Mouse (Mus musculus): Measurements from ENCODE around the gene Tmem100. TPM values are rescaled to one million over a fixed set of nuclear protein-coding genes. Genes with fewer than 3 reads are reported as not detected.
A peak's percentile ranks its signal among the peaks of the same experiment; 100 is the strongest.

The Tmem100 gene
- 5.3 and 5.7 TPM in 2 replicates for polyA plus RNA-seq (2015; fragmentation: Nextera tagmentation; extraction: Ambion mirVana)

DNA sequence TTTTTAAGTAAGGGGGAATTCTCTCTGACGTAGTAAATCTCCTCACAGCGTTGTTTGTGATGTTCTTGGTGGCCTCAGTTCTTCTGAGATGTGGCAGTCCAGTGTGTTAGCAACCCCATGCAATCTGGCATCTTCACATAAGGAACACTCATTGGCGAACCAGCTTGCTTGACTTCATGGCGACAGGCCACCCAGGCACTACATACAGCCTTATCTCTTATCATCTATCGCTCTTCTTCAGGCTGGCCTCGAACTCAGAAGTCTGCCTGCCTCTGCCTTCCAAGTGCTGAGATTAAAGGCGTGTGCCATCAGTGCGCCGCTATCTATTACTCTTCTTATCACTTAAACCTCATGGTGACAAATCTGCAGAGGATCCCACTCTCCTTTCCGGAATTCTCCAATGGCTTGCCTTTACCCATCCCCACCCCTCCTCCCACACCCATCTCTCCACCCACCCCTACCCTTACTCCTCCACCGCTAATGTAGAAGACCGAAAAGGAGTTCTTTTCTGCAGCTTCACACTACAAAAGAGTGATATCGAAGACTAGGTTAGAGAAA, at the start of gene Tmem100:
Gene Tmem100, plus strand, starts transcription at position 508 of the 558 bp plus-strand sequence.
- no peak for ATAC-seq (replicated peaks)
- Histone ChIP-seq H3K9ac (replicated peaks) (no peak within 1 kb of the TSS), H3K9me3 (no peaks in the 10 kb centered on the region), H3K4me2 (replicated peaks) (peak within 1 kb of the TSS; percentile 50), H3K27me3 (no peaks in the 10 kb centered on the region), H3K36me3 (no peaks in the 10 kb centered on the region), H3K4me3 (peak within 1 kb of the TSS; percentile 35), H3K27ac (replicated peaks) (no peak within 1 kb of the TSS), H3K4me1 (peaks cover 14% of the 10 kb centered on the region)
- WGBS, result 58% methylated on average over 13 of the region's 13 CpGs

DNA sequence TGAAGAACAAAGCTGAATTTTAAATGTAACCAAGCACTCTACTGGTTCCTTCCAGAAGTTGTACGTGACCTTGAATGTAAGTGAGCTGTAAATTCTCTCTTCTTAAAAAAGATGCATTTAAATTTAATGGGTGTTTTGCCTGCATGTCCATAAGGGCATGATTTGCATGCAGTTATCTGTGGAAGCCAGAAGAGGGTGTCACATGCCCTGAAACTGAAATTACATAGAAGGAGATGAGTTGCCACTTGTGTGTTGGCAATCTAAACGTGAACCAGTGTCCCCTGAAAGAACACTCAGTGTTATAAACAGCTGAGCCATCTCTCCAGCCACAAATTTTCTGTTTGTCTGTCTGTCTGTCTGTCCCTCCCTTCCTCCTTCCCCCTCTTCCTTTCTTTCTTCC, 47.2 kb upstream of the Tmem100 start:
- H3K36me3 ChIP-seq, result no peaks in the 10 kb centered on the region
- ATAC-seq (replicated peaks), result no peak
- peaks cover 10% of the 10 kb centered on the region; the same call in 1 of the 2 replicates for H3K4me1 ChIP-seq
- H3K9ac ChIP-seq (replicated peaks), result no peak overlapping the region
- WGBS, result 72% methylated on average over 2 of the region's 2 CpGs
- no peak overlapping the region for H3K27ac ChIP-seq (replicated peaks)
- no peaks in the 10 kb centered on the region for H3K9me3 ChIP-seq
- H3K4me3 ChIP-seq, result no peak overlapping the region
- no peak overlapping the region for H3K4me2 ChIP-seq (replicated peaks)
- H3K27me3 ChIP-seq, result no peaks in the 10 kb centered on the region

GRCm38 (mm10) chr11:89984436-89984835, 45.7 kb upstream of the Tmem100 start:
- Histone ChIP-seq H3K9ac (replicated peaks) (no peak overlapping the region), H3K9me3 (no peaks in the 10 kb centered on the region), H3K27ac (replicated peaks) (no peak overlapping the region), H3K4me2 (replicated peaks) (no peak overlapping the region), H3K27me3 (no peaks in the 10 kb centered on the region), H3K4me1 (no peaks in the 10 kb centered on the region), H3K4me3 (no peak overlapping the region), H3K36me3 (no peaks in the 10 kb centered on the region)
- ATAC-seq (replicated peaks), result no peak
- 94% methylated on average over 5 of the region's 5 CpGs for WGBS

DNA sequence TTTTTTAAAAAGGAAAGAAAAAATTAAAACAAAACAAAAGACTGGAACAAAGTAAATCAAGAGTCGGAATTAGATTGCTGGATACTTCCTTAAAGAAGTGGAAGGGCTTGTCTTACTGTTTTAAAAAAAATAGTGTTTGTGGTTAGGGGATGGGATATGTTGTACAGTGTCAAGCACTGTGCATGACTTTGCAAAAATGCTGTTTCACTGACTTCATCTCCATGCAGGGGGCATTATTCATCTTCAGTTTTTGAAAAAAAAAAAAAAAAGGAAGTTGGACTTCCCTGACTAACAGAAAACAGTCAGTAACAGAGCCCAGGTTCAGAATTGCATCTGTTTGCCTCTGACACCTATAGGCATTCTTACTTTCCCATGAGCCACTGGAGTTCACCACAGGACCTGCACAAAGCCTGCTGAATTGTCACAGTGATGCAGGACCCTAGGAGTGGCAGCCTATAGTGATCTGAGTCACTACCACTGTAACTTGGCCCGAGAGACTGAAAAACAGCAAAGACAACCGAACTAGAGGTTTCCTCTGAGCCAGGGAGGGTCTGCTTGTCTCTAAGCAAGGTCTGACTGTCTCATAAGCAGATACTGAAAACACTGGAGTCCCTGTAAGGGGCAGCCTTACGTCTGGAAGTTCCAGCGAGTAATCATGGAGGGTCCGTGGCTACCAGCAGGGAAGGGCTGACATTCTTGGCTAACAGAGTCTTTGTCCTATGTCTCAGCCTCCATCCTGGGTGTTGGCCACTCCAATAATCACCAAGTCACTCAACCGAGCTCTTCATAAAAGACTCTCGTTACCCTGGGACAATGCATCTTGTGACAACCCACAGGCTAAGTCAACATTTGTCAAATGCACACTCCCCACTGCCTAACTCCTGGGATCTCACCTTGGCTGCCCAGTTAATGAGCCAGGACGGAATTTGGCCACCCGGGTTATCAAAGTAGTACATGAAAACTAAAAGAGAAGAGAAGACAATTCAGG, 44.7 kb upstream of the Tmem100 start:
- no peaks in the 10 kb centered on the region for H3K27me3 ChIP-seq
- H3K4me1 ChIP-seq, result no peaks in the 10 kb centered on the region
- no peaks in the 10 kb centered on the region for H3K36me3 ChIP-seq
- no peak overlapping the region for H3K4me3 ChIP-seq
- H3K9me3 ChIP-seq, result no peaks in the 10 kb centered on the region
- WGBS, result 30% methylated on average over 10 of the region's 10 CpGs
- H3K9ac ChIP-seq (replicated peaks), result no peak overlapping the region
- no peak overlapping the region for H3K27ac ChIP-seq (replicated peaks)
- ATAC-seq (replicated peaks), result no peak
- no peak overlapping the region for H3K4me2 ChIP-seq (replicated peaks)

GRCm38 (mm10) chr11:89986516-89986915, 43.6 kb upstream of the Tmem100 start:
- Histone ChIP-seq H3K36me3 (no peaks in the 10 kb centered on the region), H3K27ac (replicated peaks) (no peak overlapping the region), H3K4me2 (replicated peaks) (no peak overlapping the region), H3K9me3 (no peaks in the 10 kb centered on the region), H3K4me3 (no peak overlapping the region), H3K4me1 (no peaks in the 10 kb centered on the region), H3K9ac (replicated peaks) (no peak overlapping the region), H3K27me3 (no peaks in the 10 kb centered on the region)
- 85% methylated on average over 8 of the region's 8 CpGs for WGBS
- ATAC-seq (replicated peaks), result no peak

DNA sequence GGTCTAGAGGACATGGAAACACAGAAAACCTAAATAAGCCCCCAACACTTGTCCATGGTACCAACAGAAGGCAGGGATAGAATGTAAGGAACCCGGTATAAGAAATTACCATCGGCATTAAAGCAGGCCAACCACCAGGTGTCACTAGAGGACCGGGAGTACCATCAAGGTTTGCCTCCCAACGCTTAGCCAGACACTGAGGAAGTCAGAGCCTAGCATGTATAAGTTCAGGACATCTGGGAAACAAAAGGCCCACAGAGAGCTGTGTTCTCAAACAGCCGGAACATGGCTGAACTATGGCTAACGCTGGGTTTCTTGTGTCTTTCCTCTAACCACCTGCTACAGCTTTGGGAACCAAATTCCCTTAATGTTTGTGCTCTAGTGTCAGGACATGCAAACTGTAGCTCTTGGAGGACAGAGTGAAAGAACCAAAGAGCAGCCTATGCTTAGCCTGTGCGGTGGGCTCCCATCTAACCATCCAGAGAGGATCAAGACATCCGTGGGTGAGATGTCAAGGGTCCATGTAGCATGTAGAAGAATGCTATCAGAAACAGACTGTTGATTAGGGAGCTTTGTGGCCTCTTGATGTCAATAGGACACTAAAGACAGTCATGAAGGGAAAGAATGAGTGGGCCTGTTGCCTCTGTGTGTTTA, 41.1 kb upstream of the Tmem100 start:
- H3K9ac ChIP-seq (replicated peaks), result no peak overlapping the region
- no peaks in the 10 kb centered on the region for H3K9me3 ChIP-seq
- no peak overlapping the region for H3K4me3 ChIP-seq
- WGBS, result 21% methylated on average over 8 of the region's 8 CpGs
- H3K27me3 ChIP-seq, result no peaks in the 10 kb centered on the region
- no peak overlapping the region for H3K4me2 ChIP-seq (replicated peaks)
- H3K36me3 ChIP-seq, result no peaks in the 10 kb centered on the region
- no peak overlapping the region for H3K27ac ChIP-seq (replicated peaks)
- ATAC-seq (replicated peaks), result peak; percentile 63
- H3K4me1 ChIP-seq, result no peaks in the 10 kb centered on the region

DNA sequence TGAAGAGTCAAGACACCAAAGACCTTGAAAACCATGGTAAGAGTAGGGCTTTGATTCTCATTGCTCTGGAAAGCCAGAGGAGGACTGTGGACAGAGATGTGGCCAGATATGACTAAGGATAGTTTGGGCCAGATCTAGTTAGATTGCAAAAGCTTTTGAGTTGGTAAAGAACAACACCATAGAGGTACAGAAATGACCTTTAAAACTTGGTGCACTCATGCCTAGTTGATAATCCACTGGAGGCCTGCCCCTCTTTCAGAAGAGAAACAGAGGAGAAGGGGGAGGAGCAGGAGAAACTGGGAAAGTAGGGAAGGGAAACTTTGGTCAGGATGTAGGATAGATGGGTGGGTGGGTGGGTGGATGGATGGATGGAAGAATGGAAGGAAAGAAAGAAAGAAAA, 38.5 kb upstream of the Tmem100 start:
- Histone ChIP-seq H3K27me3 (no peaks in the 10 kb centered on the region), H3K36me3 (no peaks in the 10 kb centered on the region), H3K4me1 (no peaks in the 10 kb centered on the region), H3K9me3 (no peaks in the 10 kb centered on the region), H3K9ac (replicated peaks) (no peak overlapping the region), H3K4me2 (replicated peaks) (no peak overlapping the region), H3K4me3 (no peak overlapping the region), H3K27ac (replicated peaks) (no peak overlapping the region)
- ATAC-seq (replicated peaks), result no peak

DNA sequence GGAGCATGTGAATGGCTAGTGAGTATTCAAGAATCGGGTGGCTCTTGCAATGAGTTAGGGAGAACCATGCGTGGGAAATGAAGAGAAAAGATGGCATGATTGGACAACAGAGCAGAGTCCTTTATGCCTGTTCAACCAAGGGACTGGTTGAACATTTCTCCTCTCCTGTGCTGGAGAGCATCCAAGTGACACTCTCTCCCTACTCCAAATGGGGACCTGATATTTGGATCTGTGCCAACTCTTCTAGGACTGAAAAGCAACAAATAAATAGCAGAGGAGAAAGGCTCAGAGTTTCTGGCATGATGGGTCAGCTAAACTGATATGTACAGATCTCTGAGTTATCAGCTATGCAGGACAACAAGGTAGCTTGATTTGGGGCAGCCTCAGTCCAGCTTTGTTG, 35.4 kb upstream of the Tmem100 start:
- Histone ChIP-seq H3K27ac (replicated peaks) (no peak overlapping the region), H3K36me3 (no peaks in the 10 kb centered on the region), H3K9me3 (no peaks in the 10 kb centered on the region), H3K4me3 (no peak overlapping the region), H3K27me3 (no peaks in the 10 kb centered on the region), H3K4me2 (replicated peaks) (no peak overlapping the region), H3K9ac (replicated peaks) (no peak overlapping the region), H3K4me1 (no peaks in the 10 kb centered on the region)
- no peak for ATAC-seq (replicated peaks)
- WGBS, result 56% methylated on average over 2 of the region's 2 CpGs

- Histone ChIP-seq H3K4me2 (replicated peaks) (no peak overlapping the region), H3K27me3 (no peaks in the 10 kb centered on the region), H3K36me3 (no peaks in the 10 kb centered on the region), H3K27ac (replicated peaks) (no peak overlapping the region), H3K9me3 (no peaks in the 10 kb centered on the region), H3K4me1 (no peaks in the 10 kb centered on the region), H3K4me3 (no peak overlapping the region), H3K9ac (replicated peaks) (no peak overlapping the region)
- 89% methylated on average over 5 of the region's 5 CpGs for WGBS
- ATAC-seq (replicated peaks), result no peak
Observed at GRCm38 (mm10) chr11:89995596-89995995, 34.6 kb upstream of the Tmem100 start.

DNA sequence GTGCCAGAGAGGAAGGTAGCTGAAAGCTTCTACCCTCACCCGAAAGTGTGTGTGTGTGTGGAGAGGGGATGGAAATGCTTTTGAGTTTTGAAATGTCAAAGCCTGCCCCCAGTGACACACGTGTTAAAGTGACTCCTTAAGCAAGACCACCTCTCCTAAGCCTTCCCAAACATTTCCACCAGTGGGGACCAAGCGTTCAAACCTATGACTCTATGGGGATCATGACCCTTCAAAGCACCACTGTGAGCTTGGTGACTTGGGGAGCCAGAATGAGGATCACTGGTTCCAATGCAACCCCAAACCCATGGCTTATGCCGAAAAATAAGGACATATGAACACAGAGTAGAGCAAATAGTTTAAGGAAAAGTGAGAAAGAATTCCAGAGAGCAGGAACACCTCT, 33.7 kb upstream of the Tmem100 start:
- no peak for ATAC-seq (replicated peaks)
- Histone ChIP-seq H3K4me1 (no peaks in the 10 kb centered on the region), H3K27me3 (no peaks in the 10 kb centered on the region), H3K9ac (replicated peaks) (no peak overlapping the region), H3K9me3 (no peaks in the 10 kb centered on the region), H3K4me3 (no peak overlapping the region), H3K27ac (replicated peaks) (no peak overlapping the region), H3K36me3 (no peaks in the 10 kb centered on the region), H3K4me2 (replicated peaks) (no peak overlapping the region)
- 90% methylated on average over 4 of the region's 4 CpGs for WGBS

DNA sequence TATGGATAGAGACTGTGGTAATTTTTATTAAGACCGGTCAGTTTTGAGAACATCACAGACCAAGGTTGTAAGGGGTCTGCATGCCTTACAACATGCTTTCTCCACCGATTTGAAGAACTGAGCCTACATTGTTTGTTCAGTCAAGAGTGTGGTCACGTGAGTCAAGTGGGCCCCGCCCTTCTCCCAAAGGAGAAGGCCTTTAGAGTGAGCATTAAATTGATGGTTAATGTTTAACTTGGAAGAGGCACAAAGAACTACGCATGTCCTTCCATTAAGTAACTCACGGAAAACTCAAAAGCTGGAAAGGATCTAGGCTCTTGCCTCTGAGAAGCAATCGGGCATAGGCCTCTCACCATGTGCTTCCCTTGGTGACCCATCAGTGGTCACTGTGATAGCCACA, 33.3 kb upstream of the Tmem100 start:
- H3K9me3 ChIP-seq, result no peaks in the 10 kb centered on the region
- WGBS, result 95% methylated on average over 7 of the region's 7 CpGs
- no peaks in the 10 kb centered on the region for H3K36me3 ChIP-seq
- no peak for ATAC-seq (replicated peaks)
- no peak overlapping the region for H3K9ac ChIP-seq (replicated peaks)
- no peak overlapping the region for H3K4me2 ChIP-seq (replicated peaks)
- no peaks in the 10 kb centered on the region for H3K27me3 ChIP-seq
- H3K27ac ChIP-seq (replicated peaks), result no peak overlapping the region
- no peaks in the 10 kb centered on the region for H3K4me1 ChIP-seq
- H3K4me3 ChIP-seq, result no peak overlapping the region

DNA sequence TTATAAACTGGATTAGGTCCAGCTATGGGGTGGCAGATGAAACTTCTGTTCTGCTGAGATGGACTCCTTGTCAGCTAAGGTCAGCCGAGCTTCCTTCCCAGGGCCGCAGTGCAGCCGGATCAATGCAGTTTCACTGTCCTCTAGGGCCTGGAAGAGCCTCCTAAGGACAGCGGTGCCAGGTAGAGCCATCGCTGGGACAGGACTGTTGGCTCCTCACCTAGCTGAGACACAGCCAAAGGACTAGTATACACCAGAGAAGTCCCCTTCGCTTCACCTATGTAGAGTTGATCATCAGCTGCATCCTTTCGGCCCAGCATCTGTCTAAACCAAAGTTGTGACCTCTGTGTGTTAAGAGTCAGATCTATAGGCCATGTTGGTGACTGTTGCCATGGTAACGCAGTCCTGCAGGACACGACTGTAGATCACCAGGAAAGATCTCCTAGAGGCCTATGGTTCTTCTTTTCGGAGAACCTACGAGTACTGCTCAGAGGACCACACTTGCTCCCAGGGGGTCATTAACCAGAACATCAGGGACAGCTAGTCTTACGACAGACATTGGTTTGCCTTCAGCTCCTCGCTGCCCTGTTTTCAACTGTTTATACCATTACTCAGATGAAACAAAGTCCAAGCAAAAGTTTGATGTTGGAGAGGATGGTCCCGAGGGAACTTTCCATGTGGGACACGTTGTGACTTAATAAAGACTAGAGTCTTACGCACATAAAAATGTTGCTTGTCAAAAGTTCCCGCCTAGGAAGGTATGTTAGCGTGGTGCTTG, 31.0 kb upstream of the Tmem100 start:
- H3K27ac ChIP-seq (replicated peaks), result no peak overlapping the region
- no peaks in the 10 kb centered on the region for H3K27me3 ChIP-seq
- H3K4me3 ChIP-seq, result no peak overlapping the region
- no peak for ATAC-seq (replicated peaks)
- no peak overlapping the region for H3K4me2 ChIP-seq (replicated peaks)
- peaks cover 7% of the 10 kb centered on the region for H3K4me1 ChIP-seq
- H3K36me3 ChIP-seq, result no peaks in the 10 kb centered on the region
- 95% methylated on average over 18 of the region's 18 CpGs for WGBS
- no peak overlapping the region for H3K9ac ChIP-seq (replicated peaks)
- H3K9me3 ChIP-seq, result no peaks in the 10 kb centered on the region
